Mouse (Mus musculus): ENCODE data around the gene Bcl10. TPM values are rescaled to one million over a fixed set of nuclear protein-coding genes. Genes with fewer than 3 reads are reported as not detected.

Gene Bcl10
- polyA plus RNA-seq, 1 experiment from 2014 or later: 42.3 TPM

GRCm38 (mm10) chr3:145885376-145885775 is 37.2 kb upstream of the Bcl10 start:
- Histone ChIP-seq H3K4me2 (ENCODE audit: low read length) (no peak overlapping the region), H3K4me1 (ENCODE audit: control insufficient read depth, insufficient read depth, low read length) (peaks cover 13% of the 10 kb centered on the region), H3K9ac (replicated peaks; ENCODE audit: low read length) (no peak overlapping the region), H3K9me3 (ENCODE audit: control insufficient read depth, low read length) (no peaks in the 10 kb centered on the region), H3K4me3 (replicated peaks; ENCODE audit: low read depth, low read length) (no peak overlapping the region), H3K36me3 (ENCODE audit: control insufficient read depth, insufficient read depth, low read length) (no peaks in the 10 kb centered on the region), H3K27me3 (ENCODE audit: control insufficient read depth, insufficient read depth, low read length) (no peaks in the 10 kb centered on the region), H3K27ac (replicated peaks; ENCODE audit: low read depth, low read length) (peak overlapping the region; percentile 21)
- ATAC-seq (ENCODE audit: low FRiP score, low TSS enrichment): no peak
- 66% methylated on average over 4 of the region's 4 CpGs for WGBS
- DNase-seq: peak; percentile 35

- Histone ChIP-seq H3K4me1 (ENCODE audit: control insufficient read depth, insufficient read depth, low read length) (peaks cover 16% of the 10 kb centered on the region), H3K27ac (replicated peaks; ENCODE audit: low read depth, low read length) (peak overlapping the region; percentile 21), H3K27me3 (ENCODE audit: control insufficient read depth, insufficient read depth, low read length) (no peaks in the 10 kb centered on the region), H3K36me3 (ENCODE audit: control insufficient read depth, insufficient read depth, low read length) (no peaks in the 10 kb centered on the region), H3K4me3 (replicated peaks; ENCODE audit: low read depth, low read length) (no peak overlapping the region), H3K9me3 (ENCODE audit: control insufficient read depth, low read length) (no peaks in the 10 kb centered on the region), H3K4me2 (ENCODE audit: low read length) (no peak overlapping the region), H3K9ac (replicated peaks; ENCODE audit: low read length) (no peak overlapping the region)
- ATAC-seq (ENCODE audit: low FRiP score, low TSS enrichment) (no peak), DNase-seq (no peak)
- 69% methylated on average over 5 of the region's 5 CpGs for WGBS
These were observed 36.6 kb upstream of the Bcl10 start for GRCm38 (mm10) chr3:145885851-145886464.

- WGBS: 85% methylated on average over 6 of the region's 6 CpGs
- Histone ChIP-seq H3K9ac (replicated peaks; ENCODE audit: low read length) (no peak overlapping the region), H3K4me3 (replicated peaks; ENCODE audit: low read depth, low read length) (no peak overlapping the region), H3K4me1 (ENCODE audit: control insufficient read depth, insufficient read depth, low read length) (peaks cover 9% of the 10 kb centered on the region; the same call in 1 of the 2 replicates), H3K9me3 (ENCODE audit: control insufficient read depth, low read length) (no peaks in the 10 kb centered on the region), H3K27me3 (ENCODE audit: control insufficient read depth, insufficient read depth, low read length) (no peaks in the 10 kb centered on the region), H3K36me3 (ENCODE audit: control insufficient read depth, insufficient read depth, low read length) (no peaks in the 10 kb centered on the region), H3K27ac (replicated peaks; ENCODE audit: low read depth, low read length) (no peak overlapping the region), H3K4me2 (ENCODE audit: low read length) (no peak overlapping the region)
- ATAC-seq (ENCODE audit: low FRiP score, low TSS enrichment) (no peak), DNase-seq (no peak)
These were observed 35.1 kb upstream of the Bcl10 start for GRCm38 (mm10) chr3:145887430-145887971.

GRCm38 (mm10) chr3:145890346-145891132 is 32.1 kb upstream of the Bcl10 start:
- Histone ChIP-seq H3K27me3 (ENCODE audit: control insufficient read depth, insufficient read depth, low read length) (no peaks in the 10 kb centered on the region; the same call in 1 of the 2 replicates), H3K9me3 (ENCODE audit: control insufficient read depth, low read length) (no peaks in the 10 kb centered on the region), H3K4me1 (ENCODE audit: control insufficient read depth, insufficient read depth, low read length) (0 out of 2 replicates have a peak, but pooled peaks cover 9% of the 10 kb centered on the region), H3K4me2 (ENCODE audit: low read length) (peak overlapping the region; percentile 17; the same call in 1 of the 2 replicates), H3K27ac (replicated peaks; ENCODE audit: low read depth, low read length) (peak overlapping the region; percentile 58), H3K36me3 (ENCODE audit: control insufficient read depth, insufficient read depth, low read length) (no peaks in the 10 kb centered on the region), H3K9ac (replicated peaks; ENCODE audit: low read length) (no peak overlapping the region), H3K4me3 (replicated peaks; ENCODE audit: low read depth, low read length) (no peak overlapping the region)
- ATAC-seq (ENCODE audit: low FRiP score, low TSS enrichment): peak; percentile 88
- peak; percentile 79 for DNase-seq
- WGBS: 29% methylated on average over 18 of the region's 18 CpGs

- Histone ChIP-seq H3K9ac (replicated peaks; ENCODE audit: low read length) (no peak overlapping the region), H3K4me2 (ENCODE audit: low read length) (no peak overlapping the region), H3K36me3 (ENCODE audit: control insufficient read depth, insufficient read depth, low read length) (no peaks in the 10 kb centered on the region), H3K4me1 (ENCODE audit: control insufficient read depth, insufficient read depth, low read length) (0 out of 2 replicates have a peak, but pooled peaks cover 9% of the 10 kb centered on the region), H3K27me3 (ENCODE audit: control insufficient read depth, insufficient read depth, low read length) (no peaks in the 10 kb centered on the region; the same call in 1 of the 2 replicates), H3K9me3 (ENCODE audit: control insufficient read depth, low read length) (no peaks in the 10 kb centered on the region), H3K4me3 (replicated peaks; ENCODE audit: low read depth, low read length) (no peak overlapping the region), H3K27ac (replicated peaks; ENCODE audit: low read depth, low read length) (no peak overlapping the region)
- ATAC-seq (ENCODE audit: low FRiP score, low TSS enrichment) (no peak), DNase-seq (no peak)
- 85% methylated on average over 3 of the region's 3 CpGs for WGBS
These were observed 30.2 kb upstream of the Bcl10 start for GRCm38 (mm10) chr3:145892451-145892850.

GRCm38 (mm10) chr3:145894131-145894530 is 28.5 kb upstream of the Bcl10 start:
- 72% methylated on average over 12 of the region's 12 CpGs for WGBS
- no peaks in the 10 kb centered on the region; the same call in 1 of the 2 replicates for H3K27me3 ChIP-seq (ENCODE audit: control insufficient read depth, insufficient read depth, low read length)
- no peak overlapping the region for H3K4me2 ChIP-seq (ENCODE audit: low read length)
- no peak overlapping the region for H3K4me3 ChIP-seq (replicated peaks; ENCODE audit: low read depth, low read length)
- DNase-seq (no peak), ATAC-seq (ENCODE audit: low FRiP score, low TSS enrichment) (no peak)
- H3K9ac ChIP-seq (replicated peaks; ENCODE audit: low read length): no peak overlapping the region
- H3K36me3 ChIP-seq (ENCODE audit: control insufficient read depth, insufficient read depth, low read length): no peaks in the 10 kb centered on the region
- H3K4me1 ChIP-seq (ENCODE audit: control insufficient read depth, insufficient read depth, low read length): 0 out of 2 replicates have a peak, but pooled peaks cover 9% of the 10 kb centered on the region
- H3K9me3 ChIP-seq (ENCODE audit: control insufficient read depth, low read length): no peaks in the 10 kb centered on the region
- H3K27ac ChIP-seq (replicated peaks; ENCODE audit: low read depth, low read length): no peak overlapping the region

- Histone ChIP-seq H3K9me3 (ENCODE audit: control insufficient read depth, low read length) (no peaks in the 10 kb centered on the region), H3K9ac (replicated peaks; ENCODE audit: low read length) (no peak overlapping the region), H3K27ac (replicated peaks; ENCODE audit: low read depth, low read length) (no peak overlapping the region), H3K27me3 (ENCODE audit: control insufficient read depth, insufficient read depth, low read length) (no peaks in the 10 kb centered on the region; the same call in 1 of the 2 replicates), H3K4me1 (ENCODE audit: control insufficient read depth, insufficient read depth, low read length) (no peaks in the 10 kb centered on the region), H3K36me3 (ENCODE audit: control insufficient read depth, insufficient read depth, low read length) (no peaks in the 10 kb centered on the region), H3K4me2 (ENCODE audit: low read length) (no peak overlapping the region), H3K4me3 (replicated peaks; ENCODE audit: low read depth, low read length) (no peak overlapping the region)
- ATAC-seq (ENCODE audit: low FRiP score, low TSS enrichment): no peak
- DNase-seq: no peak
- 95% methylated on average over 11 of the region's 11 CpGs for WGBS
These were observed 24.9 kb upstream of the Bcl10 start for GRCm38 (mm10) chr3:145897749-145898148.

- no peaks in the 10 kb centered on the region for H3K36me3 ChIP-seq (ENCODE audit: control insufficient read depth, insufficient read depth, low read length)
- no peak overlapping the region for H3K9ac ChIP-seq (replicated peaks; ENCODE audit: low read length)
- no peaks in the 10 kb centered on the region for H3K4me1 ChIP-seq (ENCODE audit: control insufficient read depth, insufficient read depth, low read length)
- no peak overlapping the region for H3K27ac ChIP-seq (replicated peaks; ENCODE audit: low read depth, low read length)
- ATAC-seq (ENCODE audit: low FRiP score, low TSS enrichment): no peak
- H3K4me3 ChIP-seq (replicated peaks; ENCODE audit: low read depth, low read length): no peak overlapping the region
- H3K27me3 ChIP-seq (ENCODE audit: control insufficient read depth, insufficient read depth, low read length): no peaks in the 10 kb centered on the region; the same call in 1 of the 2 replicates
- H3K4me2 ChIP-seq (ENCODE audit: low read length): no peak overlapping the region
- no peak for DNase-seq
- 85% methylated on average over 8 of the region's 8 CpGs for WGBS
- H3K9me3 ChIP-seq (ENCODE audit: control insufficient read depth, low read length): no peaks in the 10 kb centered on the region
These were observed 22.8 kb upstream of the Bcl10 start for GRCm38 (mm10) chr3:145899832-145900231.

Data from midbrain, embryonic 14.5 days (tissue).